Mouse (Mus musculus): ENCODE data around the gene Abcc2.

- TF ChIP-seq CTCF (IDR thresholded peaks at IDR 0.05; ENCODE audit: insufficient read depth, low read depth, low read length) (no peak), POLR2A (IDR thresholded peaks at IDR 0.05; ENCODE audit: insufficient read depth, low read depth, low read length) (no peak)
Measured at GRCm38 (mm10) chr19:43815661-43816414, 33.8 kb downstream of the Abcc2 start.

Measured in olfactory bulb, adult 2 months (tissue).